Mouse (Mus musculus) c-Kit-positive CD71-negative TER-119-negative erythroid progenitor cells, embryonic 14.5 days (primary cell): ENCODE measurements around the gene Spire2.

Experiments used
- DNase-seq: peaks from one replicate; pipeline ENCODE4 v3.0.0-alpha.2; 2013; ENCODE audit warnings: low read depth

The Spire2 gene

GRCm38 (mm10) chr8:123334467-123334866 lies 2.0 kb downstream of the Spire2 start:
- DNase-seq, result no peak

- DNase-seq, result no peak
Measured at GRCm38 (mm10) chr8:123337475-123337874, 5.0 kb downstream of the Spire2 start.

GRCm38 (mm10) chr8:123340071-123340470 lies 7.6 kb downstream of the Spire2 start:
- no peak for DNase-seq

DNA sequence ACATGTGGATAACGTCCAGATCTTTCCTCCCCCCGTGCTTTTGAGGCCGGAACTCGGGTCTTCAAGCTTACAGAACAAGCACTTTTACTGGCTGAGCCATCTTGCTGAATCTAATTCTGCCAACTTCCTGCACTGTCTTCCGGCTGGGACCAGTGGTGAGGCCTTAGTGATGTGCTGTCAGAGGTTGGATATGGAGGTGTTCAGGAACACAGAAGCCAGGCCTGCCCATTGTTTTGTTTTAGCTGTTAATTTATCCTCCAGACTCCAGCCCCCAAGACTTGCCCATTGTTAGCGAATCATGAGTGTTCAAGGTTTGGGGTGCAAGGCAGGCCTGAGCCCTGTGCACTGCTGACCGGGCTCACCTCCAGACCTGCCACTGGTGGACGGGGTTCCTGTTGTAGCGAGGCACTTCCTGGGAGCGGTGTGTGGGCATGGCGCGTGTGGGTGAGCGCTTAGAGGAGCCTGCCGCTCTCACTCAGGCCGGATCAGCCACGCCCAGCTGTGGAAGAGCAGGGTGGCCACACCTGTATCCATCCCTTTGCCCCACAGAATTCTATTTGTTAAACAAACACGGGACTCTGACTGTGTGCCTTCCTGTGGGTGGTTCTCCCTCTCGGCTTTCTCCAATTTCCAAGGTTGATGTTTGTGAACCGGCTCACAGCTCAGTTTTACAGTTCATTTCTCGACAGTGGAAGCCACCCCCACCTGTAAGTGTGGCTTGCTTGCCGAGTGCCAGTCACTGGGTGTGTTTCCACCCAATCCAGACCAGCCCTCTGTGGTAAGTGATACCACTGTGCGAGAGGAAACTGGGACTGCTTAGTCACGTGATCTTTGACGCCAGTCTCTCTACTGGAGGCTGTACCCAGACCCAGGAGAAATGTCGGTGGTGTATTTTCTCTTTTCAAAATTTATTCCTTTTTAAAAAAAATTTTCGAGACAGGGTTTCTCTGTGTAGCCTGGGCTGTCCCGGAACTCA lies 8.8 kb downstream of the Spire2 start:
- no peak for DNase-seq

GRCm38 (mm10) chr8:123342253-123342652 lies 9.7 kb downstream of the Spire2 start:
- no peak for DNase-seq

GRCm38 (mm10) chr8:123342911-123343310 lies 10.4 kb downstream of the Spire2 start:
- DNase-seq, result no peak

GRCm38 (mm10) chr8:123343422-123343821 lies 10.9 kb downstream of the Spire2 start:
- no peak for DNase-seq

- no peak for DNase-seq
Measured at GRCm38 (mm10) chr8:123345135-123345534, 12.6 kb downstream of the Spire2 start.

GRCm38 (mm10) chr8:123345856-123346255 lies 13.3 kb downstream of the Spire2 start:
- DNase-seq, result no peak

DNA sequence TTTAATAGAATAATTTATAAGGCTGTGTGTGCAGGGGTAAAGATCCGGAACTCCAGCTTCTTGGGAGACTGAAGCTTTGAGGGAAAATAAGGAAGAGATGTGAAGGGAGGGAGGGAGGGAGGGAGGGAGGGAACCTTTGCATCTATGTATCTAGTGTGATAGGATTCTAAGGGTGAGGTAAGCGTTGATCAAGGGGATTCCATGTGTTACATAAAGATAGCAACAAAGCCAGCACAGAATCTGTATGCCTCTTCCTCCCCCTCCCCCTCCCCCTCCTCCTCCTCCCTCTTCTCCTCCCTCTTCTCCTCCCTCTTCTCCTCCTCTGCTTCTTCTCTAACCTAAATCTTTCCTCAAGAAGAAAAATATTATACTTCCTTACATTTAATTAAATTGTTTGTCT lies 14.8 kb downstream of the Spire2 start:
- DNase-seq, result no peak

DNA sequence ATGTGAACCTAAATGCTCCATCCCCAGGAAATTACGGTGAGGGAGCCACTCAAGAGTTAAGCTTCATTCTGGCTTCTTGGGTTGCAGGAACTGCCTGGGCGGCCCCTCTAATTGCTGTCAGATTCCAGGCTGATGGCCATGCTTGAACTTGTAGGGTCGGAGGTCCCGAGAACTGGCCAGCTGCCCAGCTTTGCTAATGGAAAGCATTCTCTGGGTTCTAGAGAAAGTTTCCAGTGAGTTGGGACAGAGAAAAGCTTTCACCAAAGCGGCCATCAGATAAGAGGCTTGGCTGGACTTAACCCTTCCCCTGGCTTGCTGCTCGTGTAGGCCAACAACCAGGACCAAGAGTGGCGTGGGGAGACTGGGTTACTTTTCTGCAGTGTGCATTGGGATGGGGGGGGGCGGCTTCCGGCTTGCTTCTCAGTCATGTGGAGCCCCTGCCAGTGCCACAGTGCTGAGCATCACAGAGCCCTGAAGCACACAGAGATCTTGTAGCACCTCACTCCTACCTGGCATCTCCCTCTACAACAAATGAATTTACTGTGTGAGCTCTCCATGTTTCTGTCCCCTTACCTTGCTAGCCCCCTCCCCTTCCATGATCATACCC lies 15.8 kb downstream of the Spire2 start:
- DNase-seq, result no peak

DNA sequence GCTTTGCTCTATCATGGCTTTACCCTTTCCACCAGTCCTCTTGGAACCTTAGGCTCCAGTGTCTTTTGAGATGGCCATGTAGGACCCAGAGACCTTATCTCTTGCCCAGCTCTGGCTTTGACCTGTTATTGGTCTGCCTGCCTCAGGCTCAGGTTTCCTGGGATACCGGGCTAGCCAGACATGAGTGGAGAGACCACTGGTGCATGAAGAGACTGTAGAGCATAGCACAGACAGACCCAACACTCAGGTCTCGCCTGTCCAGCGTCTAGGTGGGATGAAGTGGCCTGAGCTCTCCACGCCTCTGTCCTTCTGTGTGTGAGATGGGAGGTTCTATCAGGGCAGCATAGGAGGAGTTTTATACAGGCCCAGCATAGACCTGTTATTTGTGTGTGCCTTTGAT lies 16.6 kb downstream of the Spire2 start:
- DNase-seq, result no peak

GRCm38 (mm10) chr8:123352118-123352517 lies 19.6 kb downstream of the Spire2 start:
- DNase-seq, result no peak

DNA sequence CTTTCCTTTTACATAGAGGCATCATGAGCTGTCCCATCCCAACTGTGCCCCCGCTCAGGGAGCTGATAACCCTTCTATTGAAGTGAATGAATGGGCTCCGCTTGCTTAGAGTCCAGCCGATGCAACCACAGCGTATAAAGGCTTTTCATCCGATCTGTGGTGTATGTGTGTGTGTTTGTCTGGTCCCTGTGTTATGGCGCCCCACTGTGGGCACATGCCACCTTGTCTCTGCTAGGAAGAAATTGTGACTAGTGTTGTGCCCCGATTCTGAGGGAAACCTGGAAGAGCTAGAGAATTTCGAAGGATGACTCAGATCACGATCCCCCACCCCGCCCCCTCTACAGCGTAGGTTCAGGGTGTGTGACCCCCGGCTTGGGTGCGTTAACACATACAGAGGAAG lies 20.3 kb downstream of the Spire2 start:
- peak; percentile 25 for DNase-seq

DNA sequence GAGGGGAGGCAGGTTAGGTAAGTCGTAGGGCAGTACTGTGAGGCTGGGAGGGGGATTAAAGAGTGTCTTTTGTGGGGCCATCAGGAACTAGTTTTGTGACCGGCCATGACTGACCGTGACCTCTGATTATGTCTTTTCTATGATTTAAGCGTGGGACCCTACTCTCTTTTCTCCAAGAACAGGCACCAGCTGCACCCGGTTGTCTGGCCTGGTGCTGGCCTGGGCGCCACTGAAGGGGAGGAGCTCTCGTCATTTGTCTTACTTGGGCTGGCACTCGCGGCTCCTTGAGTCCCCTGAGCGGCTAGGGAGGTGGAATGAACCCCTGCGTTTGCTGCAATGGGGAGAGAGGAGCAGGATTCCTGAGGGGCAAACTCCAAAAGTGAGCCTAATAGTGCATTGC lies 20.7 kb downstream of the Spire2 start:
- DNase-seq, result no peak

GRCm38 (mm10) chr8:123361082-123361739 lies 28.7 kb downstream of the Spire2 start:
- DNase-seq, result peak; percentile 74

DNA sequence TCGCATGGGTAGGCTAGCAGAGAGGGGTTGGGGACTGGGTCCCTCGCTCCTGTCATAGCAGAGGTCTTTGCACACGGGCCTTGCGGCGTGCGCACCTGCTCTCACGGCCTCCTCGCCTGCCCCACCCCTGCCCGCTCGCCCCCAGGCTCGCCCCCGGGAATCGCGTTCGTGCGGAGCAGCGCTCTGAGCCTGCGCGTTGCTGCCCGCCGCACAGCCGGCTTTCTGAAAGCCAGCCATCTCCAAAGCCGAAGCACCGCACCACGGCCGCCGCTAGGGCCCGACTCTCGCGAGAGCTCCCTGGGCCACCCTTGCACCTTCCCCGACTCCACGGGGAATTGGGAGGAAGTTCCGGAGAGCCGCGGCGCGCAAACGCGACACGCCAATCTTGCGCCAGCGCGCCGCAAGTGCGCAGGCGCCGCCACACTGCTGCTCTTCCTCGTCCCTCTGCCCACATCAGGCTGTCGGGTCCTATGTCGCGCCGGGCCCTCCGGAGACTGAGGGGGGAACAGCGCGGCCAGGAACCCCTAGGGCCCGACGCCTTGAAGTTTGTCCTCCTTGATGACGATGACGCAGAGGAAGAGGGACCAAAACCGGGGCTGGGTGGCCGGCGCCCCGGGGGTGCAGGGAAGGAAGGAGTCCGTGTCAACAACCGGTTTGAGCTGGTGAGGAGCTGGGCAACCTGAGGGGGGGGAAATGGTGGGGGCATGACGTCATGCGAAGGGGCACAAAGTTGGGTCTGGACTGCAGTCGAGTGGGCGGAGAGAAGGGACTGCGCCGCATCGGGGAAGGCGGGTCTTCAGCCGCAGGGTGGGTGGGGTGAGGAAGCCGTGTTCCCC lies 41.1 kb downstream of the Spire2 start, which contains the start of gene Tcf25:
Gene Tcf25, plus strand, starts transcription at position 351 of the 836 bp plus-strand sequence.
- peak; percentile 95 for DNase-seq

DNA sequence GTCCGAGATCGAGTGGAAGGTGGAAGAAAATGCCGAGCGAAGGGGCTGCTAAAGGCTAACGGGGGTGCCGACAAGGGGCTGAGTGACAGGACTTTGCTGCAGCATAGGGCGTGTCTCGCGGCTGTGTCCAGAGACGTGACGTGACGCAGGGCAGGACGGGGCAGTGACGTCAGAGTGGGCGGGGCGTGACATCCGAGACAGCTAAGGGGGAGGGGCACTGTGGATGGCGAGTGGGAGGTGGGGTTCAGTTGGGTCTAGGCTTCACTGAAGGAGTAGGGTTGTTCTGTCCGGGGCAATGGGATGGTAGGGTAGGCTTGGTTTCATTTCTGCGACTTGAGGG lies 41.7 kb downstream of the Spire2 start:
- peak; percentile 81 for DNase-seq

DNA sequence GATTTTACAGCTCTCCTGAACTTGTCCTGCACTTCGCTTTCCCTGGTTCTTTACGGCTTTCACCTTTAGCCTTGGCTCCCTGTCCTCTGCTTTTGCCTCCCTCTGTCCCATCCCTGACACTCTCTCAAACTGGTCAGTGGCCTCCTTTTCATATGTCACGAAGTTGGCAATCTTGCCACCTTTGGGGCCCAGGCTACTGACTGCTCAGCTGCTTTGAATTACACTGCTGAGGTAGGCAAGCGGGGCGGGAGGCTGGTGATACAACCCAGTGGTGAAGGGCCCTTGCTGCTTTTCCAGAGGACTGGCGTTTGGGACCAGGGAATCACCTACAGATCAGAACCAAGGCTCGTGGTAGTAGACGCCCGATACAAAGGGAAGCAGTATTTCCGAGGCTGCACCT lies 43.2 kb downstream of the Spire2 start:
- no peak for DNase-seq

GRCm38 (mm10) chr8:123376106-123376505 lies 43.6 kb downstream of the Spire2 start:
- no peak for DNase-seq

GRCm38 (mm10) chr8:123381711-123382110 lies 49.2 kb downstream of the Spire2 start:
- no peak for DNase-seq

DNA sequence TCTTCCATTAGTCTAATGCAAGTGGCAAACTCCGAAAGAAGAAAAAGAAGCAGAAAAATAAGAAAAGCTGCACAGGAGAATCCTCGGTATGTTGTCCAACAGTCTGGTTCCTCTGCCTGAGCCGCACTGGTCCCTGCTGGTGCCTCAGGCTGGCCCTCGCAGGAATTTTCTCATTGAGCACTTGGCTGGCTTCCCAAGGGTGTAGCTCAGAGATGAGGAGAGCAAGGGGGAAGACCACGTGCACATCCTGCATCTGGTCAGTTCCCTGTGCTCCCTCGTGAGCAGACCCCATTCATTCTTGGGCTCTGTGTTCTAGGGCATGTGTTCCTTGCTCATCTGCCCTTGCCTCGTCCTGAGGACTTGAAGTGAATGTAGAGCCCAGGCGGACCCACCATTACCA lies 50.0 kb downstream of the Spire2 start:
- no peak for DNase-seq
